Mouse (Mus musculus) embryonic facial prominence, embryonic 14.5 days (tissue): Measurements from ENCODE around the gene Fggy. TPM values are rescaled to one million over a fixed set of nuclear protein-coding genes. Genes with fewer than 3 reads are reported as not detected.

Experiments
- ATAC-seq: fragments of 200-750 bp; cut with Nextera tagmentation; 2 replicates; pipeline ENCODE4 v1.8.0; 2017; ENCODE audit warnings: low read depth, moderate number of reproducible peaks, moderate TSS enrichment
- DNase-seq: peaks from one replicate; pipeline ENCODE4 v3.0.0-alpha.2; 2015; ENCODE audit warnings: low spot score
- H3K27ac ChIP-seq: fragments of 300-500 bp; sonication (generic); replicated peaks from 2 replicates; pipeline ENCODE4 v1.5.1; 2014; ENCODE audit warnings: low read depth, mild to moderate bottlenecking, low read length, moderate library complexity
- H3K27me3 ChIP-seq: fragments of 300-500 bp; sonication (generic); replicated peaks from 2 replicates; pipeline ENCODE4 v1.6.1; 2014; ENCODE audit warnings: low read length; ENCODE audit not compliant: control insufficient read depth, insufficient read depth
- H3K36me3 ChIP-seq: fragments of 300-500 bp; sonication (generic); 2 replicates; pipeline ENCODE4 v1.6.1; 2014; ENCODE audit warnings: low read length, mixed read lengths; ENCODE audit not compliant: control insufficient read depth, insufficient read depth
- H3K4me1 ChIP-seq: fragments of 300-500 bp; sonication (generic); 2 replicates; pipeline ENCODE4 v1.6.1; 2014; ENCODE audit warnings: antibody characterized with exemption, low read length; ENCODE audit not compliant: control insufficient read depth, insufficient read depth
- H3K4me2 ChIP-seq: fragments of 300-500 bp; sonication (generic); 2 replicates; pipeline ENCODE4 v1.6.1; 2014; ENCODE audit warnings: low read depth, mild to moderate bottlenecking, low read length, moderate library complexity, mixed read lengths
- H3K4me3 ChIP-seq: fragments of 300-500 bp; sonication (generic); 2 replicates; pipeline ENCODE4 v1.5.1; 2014; ENCODE audit warnings: low read depth, mild to moderate bottlenecking, low read length
- H3K9ac ChIP-seq: fragments of 300-500 bp; sonication (generic); 2 replicates; pipeline ENCODE4 v1.6.1; 2014; ENCODE audit warnings: low read depth, mild to moderate bottlenecking, low read length, moderate library complexity, mixed read lengths
- H3K9me3 ChIP-seq: fragments of 300-500 bp; sonication (generic); 2 replicates; pipeline ENCODE4 v1.6.1; 2016; ENCODE audit warnings: low read length; ENCODE audit not compliant: control insufficient read depth
- WGBS: fragments of 180-500 bp; shearing (Covaris S2); extraction: QIAGEN DNeasy Blood & Tissue Kit; methylation state at CpG from one replicate; pipeline ENCODE4 v1.1.7; 2014; 5-methylcytosine and 5-hydroxymethylcytosine counted together
- polyA plus RNA-seq: library from polyadenylated mRNA; unstranded; fragments of >200 nt; fragmentation: Nextera tagmentation; extraction: Ambion mirVana; gene quantifications from 2 replicates; pipeline ENCODE4 v1.2.1, GENCODE M21; 2014

Fggy gene
- polyA plus RNA-seq, 1 experiment from 2014 or later, result 8.8 TPM

DNA sequence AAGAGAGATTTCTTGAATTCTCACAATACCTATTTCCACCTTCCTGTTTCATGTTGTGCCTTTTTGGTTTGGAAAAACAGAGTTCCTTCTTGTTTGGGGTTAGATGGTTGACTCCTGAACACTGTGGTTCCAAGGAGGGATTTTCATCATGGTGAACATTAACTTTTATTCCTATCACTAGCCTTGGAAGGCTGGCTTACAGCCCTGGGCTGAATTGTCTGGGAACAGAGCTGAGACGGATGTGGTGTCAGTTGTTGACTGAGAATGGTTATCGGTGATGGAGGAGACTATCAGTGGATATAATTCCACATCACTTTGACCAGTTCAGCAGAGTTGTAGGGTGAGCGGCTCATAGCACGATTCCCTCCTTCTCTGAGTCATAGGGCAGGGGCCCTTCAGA lies 178.7 kb downstream of the Fggy start:
- 88% methylated on average over 4 of the region's 4 CpGs for whole genome bisulfite sequencing
- H3K9me3 ChIP-seq, result no peaks in the 10 kb centered on the region

DNA sequence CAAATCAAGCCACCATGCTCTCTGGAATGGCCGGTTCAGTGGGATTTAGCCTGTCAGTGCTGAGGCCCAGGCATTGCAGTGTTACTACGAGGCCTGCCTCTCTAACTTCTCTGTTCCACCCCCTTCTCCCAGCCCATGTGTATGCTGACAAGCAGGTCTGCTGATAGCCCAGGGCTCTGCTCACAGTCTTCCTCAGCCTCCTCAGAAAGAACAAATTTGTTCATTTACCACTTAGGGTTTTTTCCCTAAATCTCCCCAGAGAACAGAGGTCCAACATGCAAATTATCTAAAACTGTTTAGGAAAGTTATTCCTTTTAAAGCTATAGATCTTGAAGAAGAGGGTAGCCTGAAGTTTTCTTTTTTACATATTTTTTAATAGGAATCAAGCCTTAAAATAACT lies 179.4 kb downstream of the Fggy start:
- no peak for ATAC-seq
- H3K36me3 ChIP-seq, result no peaks in the 10 kb centered on the region
- H3K27ac ChIP-seq, result no peak overlapping the region
- WGBS, result 50% methylated on average over 2 of the region's 2 CpGs
- H3K27me3 ChIP-seq, result no peaks in the 10 kb centered on the region
- DNase-seq, result no peak
- H3K9me3 ChIP-seq, result no peaks in the 10 kb centered on the region
- H3K4me3 ChIP-seq, result no peak overlapping the region
- H3K9ac ChIP-seq, result no peak overlapping the region
- H3K4me2 ChIP-seq, result no peak overlapping the region
- peaks cover 16% of the 10 kb centered on the region for H3K4me1 ChIP-seq

More for the DNA sequence above, 178.7 kb downstream of the Fggy start:
- no peaks in the 10 kb centered on the region for H3K27me3 ChIP-seq
- H3K4me3 ChIP-seq, result no peak overlapping the region
- no peak overlapping the region for H3K9ac ChIP-seq
- H3K27ac ChIP-seq, result no peak overlapping the region
- peaks cover 13% of the 10 kb centered on the region for H3K4me1 ChIP-seq
- ATAC-seq (no peak), DNase-seq (no peak)
- no peaks in the 10 kb centered on the region for H3K36me3 ChIP-seq
- H3K4me2 ChIP-seq, result no peak overlapping the region

DNA sequence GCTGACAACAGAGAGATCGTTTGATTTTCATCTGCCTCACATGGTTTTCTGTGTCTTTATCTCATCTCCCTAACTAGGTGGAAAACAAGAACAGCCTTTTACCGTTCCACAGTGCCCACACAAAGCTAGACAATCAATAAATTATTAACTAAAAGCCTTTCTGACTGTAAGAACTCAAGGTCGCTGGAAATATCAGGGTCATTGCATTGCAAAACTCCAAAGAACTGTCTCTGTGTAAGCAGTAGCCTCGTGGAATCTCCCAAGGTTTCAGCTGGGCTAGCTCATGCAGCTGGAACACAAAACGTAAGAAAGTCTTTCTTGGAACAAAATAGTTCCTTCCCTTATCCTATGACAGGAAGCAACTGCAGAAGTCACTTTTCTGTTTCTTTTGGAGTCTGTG lies 180.9 kb downstream of the Fggy start:
- Histone ChIP-seq H3K27me3 (no peaks in the 10 kb centered on the region), H3K9ac (no peak overlapping the region), H3K27ac (no peak overlapping the region), H3K36me3 (no peaks in the 10 kb centered on the region), H3K4me2 (no peak overlapping the region), H3K9me3 (no peaks in the 10 kb centered on the region), H3K4me3 (no peak overlapping the region), H3K4me1 (peaks cover 16% of the 10 kb centered on the region)
- WGBS, result 45% methylated on average over 5 of the region's 5 CpGs
- DNase-seq (no peak), ATAC-seq (no peak)

DNA sequence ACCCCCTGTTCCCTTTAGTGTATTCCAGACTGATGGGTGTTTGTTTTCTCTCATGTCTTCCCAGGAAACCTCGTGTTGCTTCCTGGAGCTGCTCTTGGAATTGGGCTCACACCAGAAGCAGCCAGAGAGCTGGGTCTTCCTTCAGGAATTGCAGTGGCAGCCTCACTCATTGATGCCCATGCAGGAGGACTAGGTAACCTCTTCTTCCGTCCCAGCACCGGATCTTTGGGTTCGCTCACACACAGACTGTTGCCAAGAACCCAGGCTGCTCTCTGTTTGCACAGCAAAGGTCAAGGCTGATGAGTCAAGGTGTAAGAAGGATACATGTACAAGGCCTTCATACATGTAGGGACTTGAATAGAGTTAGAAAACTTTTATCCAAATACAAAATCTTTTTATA lies 181.4 kb downstream of the Fggy start:
- no peak for ATAC-seq
- DNase-seq, result no peak
- Histone ChIP-seq H3K9ac (no peak overlapping the region), H3K4me3 (no peak overlapping the region), H3K4me2 (no peak overlapping the region), H3K36me3 (no peaks in the 10 kb centered on the region), H3K9me3 (no peaks in the 10 kb centered on the region), H3K27me3 (no peaks in the 10 kb centered on the region), H3K4me1 (peaks cover 11% of the 10 kb centered on the region), H3K27ac (no peak overlapping the region)
- 71% methylated on average over 4 of the region's 4 CpGs for WGBS

DNA sequence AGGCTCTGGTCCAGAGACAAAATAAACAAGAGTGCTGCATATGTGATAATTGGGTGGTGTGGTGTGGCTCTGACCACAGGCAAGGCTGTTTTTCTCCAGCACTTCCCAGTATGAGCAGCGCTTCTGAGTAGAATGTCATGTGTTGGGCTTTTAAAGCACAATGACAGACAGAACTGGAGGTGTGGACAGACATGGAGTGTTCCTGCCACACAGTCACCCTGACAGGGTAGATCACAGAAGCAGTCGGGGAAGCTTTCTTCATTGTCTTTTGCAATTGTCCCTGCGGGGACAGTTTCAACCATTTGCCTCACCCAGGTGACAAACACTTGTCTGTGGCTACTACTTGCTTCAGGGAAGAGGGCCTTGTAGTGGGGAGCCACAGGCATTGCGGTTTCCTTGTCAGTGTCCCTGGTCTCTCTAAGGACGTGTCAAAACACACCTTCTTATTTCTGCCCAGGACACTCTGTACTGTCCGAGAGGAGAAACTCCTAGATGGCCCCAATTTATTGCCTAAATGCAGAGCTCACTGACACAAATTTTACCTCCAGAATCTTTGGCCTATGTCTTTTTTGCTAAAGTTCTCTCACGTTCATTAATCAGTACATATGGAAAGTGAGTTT lies 183.9 kb downstream of the Fggy start:
- WGBS, result 70% methylated on average over 7 of the region's 7 CpGs
- H3K4me3 ChIP-seq, result no peak overlapping the region
- H3K36me3 ChIP-seq, result no peaks in the 10 kb centered on the region
- DNase-seq (no peak), ATAC-seq (no peak)
- H3K4me2 ChIP-seq, result no peak overlapping the region
- peaks cover 8% of the 10 kb centered on the region; the same call in 1 of the 2 replicates for H3K4me1 ChIP-seq
- no peaks in the 10 kb centered on the region for H3K9me3 ChIP-seq
- no peak overlapping the region for H3K9ac ChIP-seq
- H3K27ac ChIP-seq, result no peak overlapping the region
- no peaks in the 10 kb centered on the region for H3K27me3 ChIP-seq

DNA sequence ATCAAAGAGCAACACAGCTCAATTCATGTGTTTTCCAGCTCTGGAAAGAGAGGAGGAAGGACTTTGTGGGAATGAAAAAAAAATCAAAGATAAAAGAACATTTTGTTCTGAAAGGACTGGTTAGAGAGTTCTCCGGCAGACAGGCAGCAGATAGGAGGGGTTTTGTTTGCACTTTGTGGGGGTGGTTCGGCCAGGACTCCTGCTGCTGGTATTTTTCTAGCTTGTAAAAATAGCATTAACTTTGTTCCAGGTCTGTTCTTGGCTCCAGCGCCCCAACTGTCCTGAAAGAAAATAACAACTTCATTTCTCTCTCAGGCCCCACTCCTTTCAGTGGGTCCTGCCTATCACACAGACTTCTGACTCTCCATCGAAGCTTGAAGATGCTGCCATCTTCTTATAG lies 185.7 kb downstream of the Fggy start:
- H3K27me3 ChIP-seq, result no peaks in the 10 kb centered on the region
- no peak for ATAC-seq
- no peak overlapping the region for H3K9ac ChIP-seq
- no peak overlapping the region for H3K27ac ChIP-seq
- H3K4me2 ChIP-seq, result no peak overlapping the region
- DNase-seq, result peak; percentile 55
- no peak overlapping the region for H3K4me3 ChIP-seq
- no peaks in the 10 kb centered on the region for H3K9me3 ChIP-seq
- H3K36me3 ChIP-seq, result no peaks in the 10 kb centered on the region
- H3K4me1 ChIP-seq, result 0 out of 2 replicates have a peak, but pooled peaks cover 16% of the 10 kb centered on the region
- WGBS, result 32% methylated on average over 4 of the region's 4 CpGs

DNA sequence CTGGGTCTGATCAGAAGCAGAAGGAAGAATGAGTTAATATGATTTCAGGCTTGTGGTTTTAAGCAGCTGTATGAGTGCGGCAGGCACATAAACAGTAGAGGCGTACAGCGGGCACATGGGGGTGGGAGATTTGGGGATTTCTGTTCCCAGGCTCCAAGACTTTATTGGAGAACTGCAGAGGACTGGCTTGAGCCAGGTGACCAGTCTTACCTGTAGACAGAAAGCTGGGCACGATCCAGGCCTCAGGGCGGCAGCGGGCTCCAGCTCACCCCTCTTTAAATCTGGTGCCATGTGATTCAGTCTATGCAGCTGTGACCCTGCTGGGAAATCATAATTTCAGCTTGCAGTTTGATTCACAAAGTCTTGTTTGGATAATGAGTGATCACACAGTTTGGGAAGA lies 189.6 kb downstream of the Fggy start:
- no peak for ATAC-seq

DNA sequence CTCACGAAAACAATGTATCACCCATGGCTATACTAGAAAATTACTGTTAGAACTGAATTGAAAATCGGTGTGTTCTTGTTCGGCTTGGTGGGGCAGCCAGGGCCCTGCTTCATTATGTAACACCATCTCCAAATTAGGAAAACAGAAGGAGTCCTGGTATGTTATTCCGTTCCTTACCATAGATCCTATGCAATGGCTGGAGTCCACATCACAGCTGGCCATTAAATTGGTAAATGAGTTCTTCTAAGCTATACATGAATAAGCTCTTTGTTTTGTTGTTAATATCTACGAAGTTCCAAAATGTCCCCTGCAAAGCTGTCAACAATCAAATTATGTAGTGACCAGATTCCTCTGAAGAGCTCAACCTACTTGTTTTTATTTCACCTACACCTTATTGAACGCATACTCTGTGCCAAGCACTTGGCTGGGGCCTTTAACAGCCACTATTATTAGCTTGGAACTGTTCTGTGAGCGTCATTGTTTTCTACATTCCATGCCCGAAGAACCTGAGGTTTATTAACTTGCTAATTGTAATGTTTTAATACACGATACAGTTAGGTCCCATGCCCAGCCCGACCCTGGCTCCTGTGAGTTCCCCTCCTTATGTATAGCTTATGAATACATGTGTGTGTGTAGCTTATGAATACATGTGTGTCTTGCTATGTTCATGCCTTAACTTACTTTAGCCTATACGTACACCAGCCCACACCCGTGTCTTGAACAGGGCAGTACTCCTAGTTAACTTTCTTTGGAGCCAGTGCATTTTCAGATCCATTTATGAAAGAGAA lies 190.3 kb downstream of the Fggy start:
- DNase-seq (no peak), ATAC-seq (no peak)
- Histone ChIP-seq H3K4me2 (no peak overlapping the region), H3K9me3 (no peaks in the 10 kb centered on the region), H3K9ac (no peak overlapping the region), H3K36me3 (no peaks in the 10 kb centered on the region), H3K4me1 (0 out of 2 replicates have a peak, but pooled peaks cover 10% of the 10 kb centered on the region), H3K4me3 (no peak overlapping the region), H3K27ac (no peak overlapping the region), H3K27me3 (no peaks in the 10 kb centered on the region)
- 77% methylated on average over 12 of the region's 12 CpGs for WGBS

More for the DNA sequence above, 189.6 kb downstream of the Fggy start:
- Histone ChIP-seq H3K27ac (no peak overlapping the region), H3K9ac (no peak overlapping the region), H3K36me3 (no peaks in the 10 kb centered on the region), H3K9me3 (no peaks in the 10 kb centered on the region), H3K27me3 (no peaks in the 10 kb centered on the region), H3K4me1 (0 out of 2 replicates have a peak, but pooled peaks cover 10% of the 10 kb centered on the region), H3K4me3 (no peak overlapping the region), H3K4me2 (no peak overlapping the region)
- 53% methylated on average over 6 of the region's 6 CpGs for WGBS
- DNase-seq, result no peak
